Mouse (Mus musculus): ENCODE results near the gene Mcm2.

The Mcm2 gene

GRCm38 (mm10) chr6:88898534-88899048 lies at the start of gene Mcm2:
TSS of gene Mcm2 (minus strand) at chr6:88898780.
- DNase-seq (ENCODE audit: extremely low read depth, low read depth, low spot score) = peak; percentile 49

DNA sequence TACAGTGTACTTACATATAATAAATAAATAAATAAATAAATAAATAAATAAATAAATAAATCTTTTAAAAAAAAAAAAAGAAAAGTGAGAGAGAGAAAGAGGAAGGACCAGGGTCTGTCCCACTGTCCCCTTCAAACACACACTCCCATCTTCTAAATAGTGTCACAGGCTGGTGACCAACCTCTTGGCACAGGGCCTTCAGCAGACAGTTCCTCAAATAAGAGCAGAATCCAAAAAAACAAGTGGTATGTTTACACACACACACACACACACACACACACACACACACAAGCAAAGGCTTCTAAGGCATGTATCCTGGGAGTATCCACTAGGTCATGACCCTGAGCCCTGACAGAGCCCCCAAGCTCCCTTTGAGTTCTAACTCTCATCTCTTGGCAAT lies 49.2 kb upstream of the Mcm2 start:
- no peak for DNase-seq (ENCODE audit: extremely low read depth, low read depth, low spot score)

DNA sequence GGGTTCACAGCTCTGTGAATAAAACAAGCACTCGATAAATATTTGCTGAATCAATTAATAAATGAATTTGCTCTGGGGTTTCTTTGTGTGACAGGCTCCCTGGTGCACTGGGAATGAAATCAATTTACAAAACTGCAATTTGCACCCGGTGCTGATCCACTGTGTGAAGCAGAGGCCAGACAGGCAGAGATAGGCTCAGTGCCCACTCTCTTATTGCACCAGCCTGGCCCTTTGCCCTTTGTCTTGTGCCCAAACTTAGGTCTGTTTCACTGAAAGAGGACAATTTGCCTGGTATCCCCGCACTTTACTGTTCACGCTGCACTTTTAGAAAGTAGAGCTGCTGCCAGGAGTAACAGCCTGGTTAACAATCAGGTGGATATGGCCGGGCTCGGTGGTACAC lies 47.9 kb upstream of the Mcm2 start:
- DNase-seq (ENCODE audit: extremely low read depth, low read depth, low spot score) = no peak

DNA sequence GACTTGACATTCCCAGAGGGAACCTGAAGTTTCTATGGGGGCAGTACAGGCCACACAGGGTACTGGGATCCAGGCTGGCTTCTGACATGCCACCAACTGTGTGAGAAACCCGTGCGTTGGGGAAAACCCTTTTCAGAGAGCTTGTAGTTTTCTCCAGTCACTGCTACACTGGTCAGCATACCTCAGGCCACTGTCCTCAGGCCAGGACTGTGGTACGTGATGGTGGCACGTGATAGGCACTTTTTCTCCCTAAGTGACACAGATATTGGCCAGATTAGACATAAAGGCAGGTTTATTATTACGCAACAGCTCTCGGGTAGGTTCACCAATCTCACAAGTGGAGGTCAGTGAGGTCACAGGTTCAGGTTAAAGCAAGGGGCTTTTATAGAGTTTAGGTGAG lies 45.1 kb upstream of the Mcm2 start:
- no peak for DNase-seq (ENCODE audit: extremely low read depth, low read depth, low spot score)

GRCm38 (mm10) chr6:88942595-88942994 lies 44.0 kb upstream of the Mcm2 start:
- DNase-seq (ENCODE audit: extremely low read depth, low read depth, low spot score) = no peak

DNA sequence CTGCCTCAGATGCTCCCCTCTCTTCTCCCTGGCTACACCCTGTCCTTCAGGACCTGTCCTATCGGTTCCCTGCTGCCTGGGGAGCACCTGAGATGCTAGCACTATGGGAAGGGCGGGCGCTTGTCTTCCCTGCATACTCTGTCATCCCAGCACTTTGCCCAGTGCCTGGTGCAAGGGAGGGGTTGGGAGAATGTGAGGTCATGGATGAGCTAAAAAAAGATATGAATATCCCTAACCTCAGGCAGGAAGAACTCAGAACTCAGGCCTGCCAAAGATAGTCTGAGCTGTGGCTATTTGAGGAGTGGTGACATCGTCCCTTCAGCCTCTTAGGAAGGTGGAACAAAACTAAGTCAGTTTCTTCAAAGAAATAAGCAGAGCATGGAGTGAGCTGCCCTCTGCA lies 43.0 kb upstream of the Mcm2 start:
- no peak for DNase-seq (ENCODE audit: extremely low read depth, low read depth, low spot score)

DNA sequence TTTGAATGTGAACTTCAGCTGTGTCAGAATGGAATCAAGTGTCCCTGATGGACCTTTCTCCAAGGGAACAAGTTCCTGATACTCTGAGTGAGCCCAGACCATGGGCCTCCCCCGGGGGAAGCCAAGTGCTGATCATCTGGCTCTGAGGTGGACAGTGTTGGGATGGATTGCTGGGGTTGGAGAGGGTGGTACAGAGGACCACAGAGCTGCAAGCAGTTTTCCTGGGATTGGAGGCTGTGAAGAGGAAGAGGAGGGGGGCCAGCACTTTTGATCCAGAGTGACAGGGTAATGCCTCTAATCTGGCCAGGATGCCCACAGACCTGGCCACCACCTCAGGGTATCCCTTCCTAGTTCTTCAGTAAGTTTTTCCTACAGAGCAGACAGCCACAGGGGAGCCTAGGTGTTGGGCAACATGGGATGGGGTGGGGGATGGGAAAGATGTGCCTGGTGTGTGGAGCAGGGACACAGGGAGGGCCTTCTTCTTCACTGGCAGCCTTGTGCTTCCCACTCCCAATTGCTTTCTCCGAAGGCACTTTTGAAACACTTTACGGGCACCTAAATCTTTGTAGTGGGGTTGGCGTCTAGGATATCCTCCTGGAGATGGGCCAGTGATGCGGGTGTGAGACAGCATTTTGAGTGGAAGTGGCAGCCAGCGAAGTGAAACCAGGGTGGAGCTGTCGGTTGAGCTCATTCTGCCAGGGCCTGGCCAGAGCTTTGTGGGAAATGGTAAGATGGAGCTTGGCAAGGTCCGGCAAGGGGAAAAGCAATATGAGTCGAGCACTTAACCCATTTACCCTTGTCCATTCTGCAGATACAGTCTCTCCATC lies 41.7 kb upstream of the Mcm2 start:
- DNase-seq (ENCODE audit: extremely low read depth, low read depth, low spot score) = no peak

- DNase-seq (ENCODE audit: extremely low read depth, low read depth, low spot score) = no peak
These were observed 40.9 kb upstream of the Mcm2 start for GRCm38 (mm10) chr6:88939281-88940089.

GRCm38 (mm10) chr6:88938664-88939055 lies 40.1 kb upstream of the Mcm2 start:
- no peak for DNase-seq (ENCODE audit: extremely low read depth, low read depth, low spot score)

DNA sequence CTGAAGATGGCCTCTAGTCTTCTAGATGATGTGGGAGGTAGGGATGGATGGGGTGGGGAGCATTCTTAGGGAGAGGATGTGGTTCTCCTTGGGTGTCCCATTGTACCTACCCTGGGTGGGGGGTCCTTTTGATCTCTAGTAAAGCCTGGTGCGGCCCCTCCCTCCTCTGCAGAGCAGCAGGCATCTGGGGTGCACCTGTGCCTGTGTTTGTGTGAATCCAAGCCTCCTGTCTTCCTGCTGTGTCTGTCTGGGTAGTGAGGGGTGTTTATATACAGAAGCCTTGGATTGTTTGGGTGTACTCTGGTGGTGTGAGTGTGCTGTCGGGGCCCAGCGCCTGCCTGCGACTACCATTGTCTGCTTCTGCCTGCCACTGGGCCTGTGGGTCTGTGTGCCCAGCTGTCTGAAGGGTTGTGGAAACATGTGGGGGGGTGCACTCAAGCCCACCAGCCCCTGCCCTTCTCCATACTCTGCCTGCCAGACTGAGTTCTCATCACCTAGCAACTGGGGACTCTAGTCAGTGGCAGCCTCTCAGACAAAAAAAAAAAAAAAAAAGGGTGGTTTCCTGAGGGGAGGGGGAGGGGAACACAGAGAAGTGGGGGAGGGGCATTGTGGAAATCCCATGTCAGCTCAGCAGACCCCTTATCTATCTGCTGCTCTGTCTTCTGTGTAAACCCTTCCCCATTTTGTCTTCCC lies 39.5 kb upstream of the Mcm2 start:
- DNase-seq (ENCODE audit: extremely low read depth, low read depth, low spot score) = no peak

- no peak for DNase-seq (ENCODE audit: extremely low read depth, low read depth, low spot score)
These were observed 38.6 kb upstream of the Mcm2 start for GRCm38 (mm10) chr6:88937214-88937549.

DNA sequence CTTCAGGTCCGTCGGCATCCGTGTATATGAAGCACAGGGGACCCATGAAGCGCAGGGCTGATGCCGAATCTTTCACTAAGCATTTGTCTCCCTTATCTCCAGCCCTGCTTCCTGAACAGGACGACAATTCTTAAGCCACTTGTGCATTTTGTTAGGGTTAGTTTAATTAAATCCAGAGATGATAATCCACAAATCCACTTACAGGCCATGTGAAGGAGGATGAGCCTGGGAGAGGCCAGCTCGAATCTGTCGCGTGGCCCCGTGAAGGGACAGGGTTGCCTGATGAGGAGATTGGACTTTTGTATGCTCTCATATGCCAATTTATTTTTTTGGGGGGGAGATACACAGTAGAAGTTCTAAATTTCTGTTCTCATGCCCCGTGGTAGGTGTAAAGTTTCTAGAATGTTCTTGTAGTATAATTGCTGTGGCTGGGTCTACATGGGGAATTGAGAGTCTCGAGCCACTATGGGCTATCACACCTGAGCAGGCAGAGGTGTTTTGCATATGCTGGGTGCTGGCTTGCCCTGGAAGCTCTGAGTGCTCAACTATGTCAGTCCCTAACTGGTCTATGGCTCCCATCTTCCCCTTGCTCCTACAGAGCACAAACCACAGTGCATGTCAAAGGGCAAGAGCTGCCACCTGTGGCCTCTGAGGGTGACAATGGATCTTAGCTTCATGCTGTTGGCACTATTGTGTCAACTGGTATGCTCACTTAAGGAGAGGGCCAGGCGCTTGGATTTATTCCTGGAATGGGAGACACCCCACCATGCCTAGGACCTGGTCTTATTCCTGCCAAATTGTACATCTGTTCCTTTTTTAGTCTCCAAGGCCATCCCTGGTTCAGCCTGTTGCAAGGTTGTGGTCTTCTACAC lies 38.0 kb upstream of the Mcm2 start:
- DNase-seq (ENCODE audit: extremely low read depth, low read depth, low spot score) = no peak

GRCm38 (mm10) chr6:88935735-88936276 lies 37.2 kb upstream of the Mcm2 start:
- no peak for DNase-seq (ENCODE audit: extremely low read depth, low read depth, low spot score)

DNA sequence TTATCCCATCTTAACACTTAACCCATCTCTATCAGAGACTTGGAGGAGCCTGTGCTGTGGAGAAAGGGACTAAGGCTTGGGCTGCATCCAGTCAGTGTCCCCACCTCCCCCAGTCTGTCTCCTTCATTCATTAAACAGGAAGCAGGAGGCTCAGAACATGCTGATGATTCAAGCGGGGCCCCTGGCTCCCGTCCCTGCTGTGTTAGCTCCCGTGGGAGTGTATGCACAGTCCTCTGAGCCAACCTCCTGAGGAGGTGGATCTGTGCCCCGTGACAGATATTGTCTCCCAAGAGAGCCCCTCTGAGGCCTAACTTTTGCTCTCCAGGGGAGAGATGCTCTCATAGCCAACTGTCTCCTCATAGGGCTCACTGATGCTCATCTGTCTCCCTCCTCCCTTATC lies 36.2 kb upstream of the Mcm2 start:
- DNase-seq (ENCODE audit: extremely low read depth, low read depth, low spot score) = no peak

- DNase-seq (ENCODE audit: extremely low read depth, low read depth, low spot score) = no peak
These were observed 35.6 kb upstream of the Mcm2 start for GRCm38 (mm10) chr6:88934132-88934531.

- no peak for DNase-seq (ENCODE audit: extremely low read depth, low read depth, low spot score)
These were observed 32.9 kb upstream of the Mcm2 start for GRCm38 (mm10) chr6:88931449-88931848.

- DNase-seq (ENCODE audit: extremely low read depth, low read depth, low spot score) = no peak
These were observed 31.5 kb upstream of the Mcm2 start for GRCm38 (mm10) chr6:88930049-88930448.

DNA sequence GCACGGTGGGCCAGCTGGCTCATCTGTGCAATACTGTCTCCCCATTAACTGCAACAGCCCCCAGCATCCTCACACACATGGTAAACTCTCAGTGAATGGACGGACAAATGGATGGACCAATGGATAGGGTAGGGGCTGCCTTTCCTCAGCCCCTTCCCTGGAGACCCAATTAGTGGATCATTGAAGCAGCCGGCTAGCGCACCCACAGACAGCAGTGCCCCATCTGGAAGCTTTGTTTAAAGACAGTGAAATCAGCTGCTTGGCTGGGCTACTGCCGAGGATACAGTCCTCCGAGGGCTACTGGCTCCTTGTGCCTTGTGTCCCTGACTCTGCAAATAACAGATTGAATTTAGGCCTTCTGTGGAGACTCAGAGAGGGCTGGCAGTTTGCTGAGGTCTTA lies 30.9 kb upstream of the Mcm2 start:
- no peak for DNase-seq (ENCODE audit: extremely low read depth, low read depth, low spot score)

DNA sequence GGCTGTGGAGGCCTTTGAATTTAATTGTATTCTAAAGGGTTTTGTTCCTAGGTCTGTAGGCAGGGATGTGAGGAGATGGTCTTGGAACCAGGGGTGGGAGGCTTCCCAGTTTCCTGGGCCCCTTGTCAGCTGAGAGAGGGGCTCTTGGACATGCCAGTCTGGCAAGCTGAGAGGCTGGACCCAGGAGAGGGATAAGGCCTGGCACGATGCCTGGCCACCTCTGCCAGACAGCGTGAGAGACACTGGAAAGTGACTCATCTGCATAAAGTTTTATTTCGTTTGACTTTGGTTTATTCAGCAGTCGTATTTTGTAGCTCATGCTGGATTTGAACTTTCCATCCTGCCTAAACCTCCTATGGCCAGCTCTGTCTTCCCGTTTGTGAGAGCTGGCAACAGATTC lies 30.0 kb upstream of the Mcm2 start:
- no peak for DNase-seq (ENCODE audit: extremely low read depth, low read depth, low spot score)

- no peak for DNase-seq (ENCODE audit: extremely low read depth, low read depth, low spot score)
These were observed 29.4 kb upstream of the Mcm2 start for GRCm38 (mm10) chr6:88928026-88928425.

Measured in fat pad, adult 2 months (tissue).